Mouse (Mus musculus) heart, adult 2 months (tissue): ENCODE measurements around the gene Slc25a19.

Source experiments
- CTCF ChIP-seq: fragments of 200-600 bp; IDR thresholded peaks from 2 replicates; pipeline ENCODE4 v1.8.1; 2022; ENCODE audit warnings: antibody characterized with exemption, mild to moderate bottlenecking, moderate library complexity
- POLR2A ChIP-seq: fragments of 200-500 bp; IDR thresholded peaks from 2 replicates; pipeline ENCODE4 v1.6.1; 2011; ENCODE audit warnings: mild to moderate bottlenecking, low read depth, low read length, control low read depth; ENCODE audit not compliant: insufficient read depth

DNA sequence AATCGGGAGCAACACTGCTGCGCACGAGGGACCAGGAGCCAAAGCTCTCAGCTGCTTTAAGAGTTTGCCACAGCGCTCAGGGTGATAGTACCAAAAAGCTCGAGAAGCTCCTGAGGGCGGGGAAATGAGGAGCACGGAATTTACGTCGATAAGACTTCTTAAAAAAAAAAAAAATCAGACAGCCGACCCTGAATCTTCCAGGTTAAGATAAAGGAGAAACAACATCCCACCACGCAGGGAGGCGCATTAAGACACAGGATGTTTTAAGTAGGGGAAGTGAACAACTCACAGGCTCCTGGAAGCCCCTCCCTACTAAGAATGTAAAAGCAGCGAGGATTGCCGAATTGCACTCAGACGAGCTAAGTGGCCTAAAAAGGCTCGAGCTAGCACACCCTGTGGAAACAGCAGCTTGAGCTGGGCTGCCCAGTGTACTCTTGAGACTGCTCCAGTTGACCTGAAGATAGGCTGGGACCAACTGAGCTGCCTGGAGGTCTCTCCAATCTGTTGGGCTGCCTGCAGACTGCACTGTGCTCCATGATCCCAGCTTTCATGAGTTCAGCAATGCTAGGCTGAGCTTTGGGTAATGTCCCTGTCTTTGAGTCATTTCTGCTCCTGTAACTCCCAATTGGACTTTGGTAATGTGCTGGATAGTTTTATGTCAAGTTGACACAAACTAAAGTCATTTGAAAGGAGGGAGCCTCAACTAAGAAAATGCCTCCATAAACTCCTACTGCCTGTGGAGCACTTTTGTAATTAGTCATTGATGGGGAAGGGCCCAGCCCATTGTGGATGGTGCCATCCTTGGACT, 14.8 kb downstream of the Slc25a19 start:
- TF ChIP-seq POLR2A (no peak), CTCF (no peak)
